Mouse (Mus musculus) heart, adult 2 months (tissue): ENCODE measurements around the gene Ehd4. TPM values are rescaled to one million over a fixed set of nuclear protein-coding genes. Genes with fewer than 3 reads are reported as not detected.
A peak's percentile ranks its signal among the peaks of the same experiment; 100 is the strongest.

Experiments used
- DNase-seq, 2 experiments: peaks; one replicate each; pipeline ENCODE4 v3.0.0; 2021
- H3K27ac ChIP-seq: fragments of 200-600 bp; 2 replicates; pipeline ENCODE4 v1.8.1; 2022
- H3K27me3 ChIP-seq: fragments of 200-500 bp; 2 replicates; pipeline ENCODE4 v1.6.1; 2012; ENCODE audit warnings: mild to moderate bottlenecking, low read length, inconsistent platforms, mixed read lengths; ENCODE audit not compliant: control insufficient read depth, insufficient read depth
- H3K36me3 ChIP-seq: fragments of 200-500 bp; 2 replicates; pipeline ENCODE4 v1.6.1; 2012; ENCODE audit warnings: low read length, inconsistent platforms; ENCODE audit not compliant: control insufficient read depth, insufficient read depth
- H3K4me1 ChIP-seq: fragments of 200-500 bp; 2 replicates; pipeline ENCODE4 v1.6.1; 2011; ENCODE audit warnings: low read length; ENCODE audit not compliant: control insufficient read depth, insufficient read depth
- H3K4me3 ChIP-seq: fragments of 200-600 bp; 2 replicates; pipeline ENCODE4 v1.8.1; 2022
- H3K79me2 ChIP-seq: fragments of 200-500 bp; replicated peaks from 2 replicates; pipeline ENCODE4 v1.6.1; 2012; ENCODE audit warnings: mild to moderate bottlenecking, inconsistent platforms, low read length, moderate library complexity, mixed read lengths; ENCODE audit not compliant: control insufficient read depth, insufficient read depth
- H3K9ac ChIP-seq: fragments of 200-500 bp; 2 replicates; pipeline ENCODE4 v1.6.1; 2012; ENCODE audit warnings: low read depth, mild to moderate bottlenecking, control low read depth, inconsistent platforms, low read length, mixed read lengths
- CTCF ChIP-seq: fragments of 200-600 bp; IDR thresholded peaks from 2 replicates; pipeline ENCODE4 v1.8.1; 2022; ENCODE audit warnings: antibody characterized with exemption, mild to moderate bottlenecking, moderate library complexity
- EP300 ChIP-seq: fragments of 200-500 bp; IDR thresholded peaks from 2 replicates; pipeline ENCODE4 v1.6.1; 2011; ENCODE audit warnings: low read depth, low read length, control low read depth; ENCODE audit not compliant: insufficient read depth
- POLR2A ChIP-seq: fragments of 200-500 bp; IDR thresholded peaks from 2 replicates; pipeline ENCODE4 v1.6.1; 2011; ENCODE audit warnings: mild to moderate bottlenecking, low read depth, low read length, control low read depth; ENCODE audit not compliant: insufficient read depth
- WGBS: fragments of 180-500 bp; shearing (Covaris S2); methylation state at CpG from one replicate; pipeline ENCODE4 v1.1.7; 2018; 5-methylcytosine and 5-hydroxymethylcytosine counted together
- intact Hi-C: fragments of 180-260 bp; cut with DNase I; formaldehyde crosslinking; loops from one replicate; pipeline ENCODE4 v1.15.1; 2025
- polyA plus RNA-seq: library from polyadenylated mRNA; depleted of rRNA; stranded (reverse); fragments of >200 nt; gene quantifications from 2 replicates; pipeline ENCODE4 v1.2.3, GENCODE M21; 2012
- total RNA-seq, 2 experiments: library from RNA; stranded (reverse); gene quantifications; 2 replicates each; pipeline ENCODE4 v1.2.3; 2021

Ehd4 gene
- total and polyA plus RNA-seq, 3 experiments, result 213 to 373 (median 330) TPM

GRCm38 (mm10) chr2:120066224-120066623, 88.2 kb downstream of the Ehd4 start:
- no peaks in the 10 kb centered on the region for H3K79me2 ChIP-seq
- H3K4me1 ChIP-seq, result no peaks in the 10 kb centered on the region
- H3K4me3 ChIP-seq, result no peak overlapping the region
- 63% methylated on average over 3 of the region's 3 CpGs for WGBS
- no peak overlapping the region for H3K27ac ChIP-seq
- no peak overlapping the region for H3K9ac ChIP-seq
- intact Hi-C loops, result loop anchor here (5.0 kb wide), 1 partner anchor 94 kb away; the partner anchor contains the start of gene Mapkbp1
- no peaks in the 10 kb centered on the region for H3K27me3 ChIP-seq
- H3K36me3 ChIP-seq, result no peaks in the 10 kb centered on the region
- DNase-seq, result no peak
- TF ChIP-seq CTCF (no peak), POLR2A (no peak), EP300 (no peak)

GRCm38 (mm10) chr2:120065243-120065642, 89.2 kb downstream of the Ehd4 start:
- TF ChIP-seq POLR2A, result no peak
- no peak for TF ChIP-seq EP300
- TF ChIP-seq CTCF, result no peak
- 91% methylated on average over 10 of the region's 10 CpGs for WGBS
- intact Hi-C loops, result loop anchor here (5.0 kb wide), 1 partner anchor 93 kb away; the partner anchor contains the start of gene Mapkbp1

GRCm38 (mm10) chr2:120064639-120065038, 89.8 kb downstream of the Ehd4 start:
- TF ChIP-seq POLR2A, result no peak
- TF ChIP-seq CTCF, result peak; percentile 23
- no peak for TF ChIP-seq EP300
- 79% methylated on average over 6 of the region's 6 CpGs for WGBS
- Histone ChIP-seq H3K4me1 (peaks cover 2% of the 10 kb centered on the region), H3K27ac (no peak overlapping the region), H3K9ac (no peak overlapping the region), H3K79me2 (no peaks in the 10 kb centered on the region), H3K4me3 (no peak overlapping the region), H3K27me3 (no peaks in the 10 kb centered on the region), H3K36me3 (no peaks in the 10 kb centered on the region)
- intact Hi-C loops, result loop anchor here (5.0 kb wide), 1 partner anchor 92 kb away; the partner anchor contains the start of gene Mapkbp1
- DNase-seq, result no peak

More at GRCm38 (mm10) chr2:120065243-120065642, 89.2 kb downstream of the Ehd4 start:
- Histone ChIP-seq H3K4me3 (no peak overlapping the region), H3K27ac (no peak overlapping the region), H3K27me3 (no peaks in the 10 kb centered on the region), H3K4me1 (peaks cover 2% of the 10 kb centered on the region), H3K36me3 (no peaks in the 10 kb centered on the region), H3K79me2 (no peaks in the 10 kb centered on the region), H3K9ac (no peak overlapping the region)
- no peak for DNase-seq

- Histone ChIP-seq H3K9ac (no peak overlapping the region), H3K27me3 (no peaks in the 10 kb centered on the region), H3K79me2 (no peaks in the 10 kb centered on the region), H3K4me3 (no peak overlapping the region), H3K36me3 (no peaks in the 10 kb centered on the region), H3K27ac (no peak overlapping the region), H3K4me1 (peaks cover 2% of the 10 kb centered on the region)
- intact Hi-C loops, result no loop called here
- no peak for TF ChIP-seq CTCF
- TF ChIP-seq EP300, result no peak
- TF ChIP-seq POLR2A, result no peak
- 88% methylated on average over 8 of the region's 8 CpGs for WGBS
- no peak for DNase-seq
Measured at GRCm38 (mm10) chr2:120062248-120062647, 92.2 kb downstream of the Ehd4 start.

GRCm38 (mm10) chr2:120060651-120061050, 93.8 kb downstream of the Ehd4 start:
- no peak overlapping the region for H3K27ac ChIP-seq
- TF ChIP-seq EP300 (no peak), POLR2A (no peak), CTCF (no peak)
- WGBS, result 59% methylated on average over 9 of the region's 9 CpGs
- intact Hi-C loops, result no loop called here
- DNase-seq, result no peak
- H3K4me1 ChIP-seq, result peaks cover 5% of the 10 kb centered on the region
- no peak overlapping the region for H3K9ac ChIP-seq
- no peaks in the 10 kb centered on the region for H3K27me3 ChIP-seq
- H3K36me3 ChIP-seq, result no peaks in the 10 kb centered on the region
- H3K79me2 ChIP-seq, result no peaks in the 10 kb centered on the region
- no peak overlapping the region for H3K4me3 ChIP-seq

- 66% methylated on average over 6 of the region's 6 CpGs for WGBS
- H3K27ac ChIP-seq, result no peak overlapping the region
Measured at GRCm38 (mm10) chr2:120060190-120060589, 94.2 kb downstream of the Ehd4 start.

More at GRCm38 (mm10) chr2:120060190-120060589, 94.2 kb downstream of the Ehd4 start:
- Histone ChIP-seq H3K27me3 (no peaks in the 10 kb centered on the region), H3K4me3 (no peak overlapping the region), H3K4me1 (peaks cover 8% of the 10 kb centered on the region), H3K36me3 (no peaks in the 10 kb centered on the region), H3K79me2 (no peaks in the 10 kb centered on the region), H3K9ac (no peak overlapping the region)
- DNase-seq, result peak in 1 of 2 experiments; percentile 28
- TF ChIP-seq CTCF, result no peak
- intact Hi-C loops, result no loop called here
